Mouse (Mus musculus) lung, adult 2 months (tissue): ENCODE measurements at regions not wholly inside any gene's neighbourhood (a gene's known extent, or its start where the extent isn't known, plus 50 kb on each side); places are given as distances from the start of the nearest gene placed in this dataset.

ENCODE experiments used
- CTCF ChIP-seq: fragments of 200-500 bp; IDR thresholded peaks from 2 replicates; pipeline ENCODE4 v1.5.1; 2011; ENCODE audit warnings: mild to moderate bottlenecking, low read length, control low read depth; ENCODE audit not compliant: insufficient read depth
- POLR2A ChIP-seq: fragments of 200-500 bp; IDR thresholded peaks from 2 replicates; pipeline ENCODE4 v1.6.1; 2011; ENCODE audit warnings: low read depth, mild to moderate bottlenecking, control low read depth, low read length, borderline replicate concordance; ENCODE audit errors: extremely low read depth

- no peak for TF ChIP-seq CTCF
- TF ChIP-seq POLR2A = no peak
Observed at GRCm38 (mm10) chr14:76615182-76615581, 58.5 kb upstream of the Serp2 start.
